Mouse (Mus musculus) heart, embryonic 14.5 days (tissue): ENCODE data around the gene Atg4d. TPM values are rescaled to one million over a fixed set of nuclear protein-coding genes. Genes with fewer than 3 reads are reported as not detected.
"Not testable (repeated sequence)": the region's sequence is repeated elsewhere in the genome, so short reads cannot be mapped to it uniquely, and the experiment has no call there.

Source experiments
- ATAC-seq: fragments of 200-750 bp; cut with Nextera tagmentation; 2 replicates; pipeline ENCODE4 v1.8.0; 2017; ENCODE audit warnings: low read depth, moderate TSS enrichment; ENCODE audit not compliant: insufficient number of reproducible peaks, insufficient read depth, low FRiP score
- H3K27ac ChIP-seq, 2 experiments: fragments of 200-500 bp in 1 of 2; fragments of 300-500 bp in 1 of 2; sonication (generic) in 1 of 2; replicated peaks in 1 of 2; 2 replicates each; pipeline ENCODE4 v1.5.1; 2012 to 2014; ENCODE audit warnings: low read depth in 2 of 2, low read length in 2 of 2, control low read depth in 1 of 2, mild to moderate bottlenecking in 1 of 2, mixed read lengths in 1 of 2; ENCODE audit not compliant: control insufficient read depth in 1 of 2, insufficient read depth in 1 of 2
- H3K27me3 ChIP-seq: fragments of 300-500 bp; sonication (generic); 2 replicates; pipeline ENCODE4 v1.6.1; 2014; ENCODE audit warnings: mild to moderate bottlenecking, low read length, control low read depth; ENCODE audit not compliant: control insufficient read depth, insufficient read depth
- H3K36me3 ChIP-seq: fragments of 300-500 bp; sonication (generic); 2 replicates; pipeline ENCODE4 v1.6.1; 2014; ENCODE audit warnings: mild to moderate bottlenecking, control low read depth, low read length, mixed read lengths; ENCODE audit not compliant: control insufficient read depth, insufficient read depth
- H3K4me1 ChIP-seq, 2 experiments: fragments of 200-500 bp in 1 of 2; fragments of 300-500 bp in 1 of 2; sonication (generic) in 1 of 2; 2 replicates each; pipeline ENCODE4 v1.6.1; 2012 to 2014; ENCODE audit warnings: low read length in 2 of 2, control low read depth in 1 of 2, mixed read lengths in 1 of 2; ENCODE audit not compliant: control insufficient read depth in 2 of 2, insufficient read depth in 2 of 2
- H3K4me2 ChIP-seq: fragments of 300-500 bp; sonication (generic); 2 replicates; pipeline ENCODE4 v1.6.1; 2014; ENCODE audit warnings: mild to moderate bottlenecking, low read length
- H3K4me3 ChIP-seq, 2 experiments: fragments of 200-500 bp in 1 of 2; fragments of 300-500 bp in 1 of 2; sonication (generic) in 1 of 2; 2 replicates each; pipeline ENCODE4 v1.5.1; 2012 to 2014; ENCODE audit warnings: low read length in 2 of 2, mild to moderate bottlenecking in 2 of 2, control low read depth in 1 of 2, low read depth in 1 of 2, moderate library complexity in 1 of 2; ENCODE audit not compliant: control insufficient read depth in 1 of 2, insufficient read depth in 1 of 2
- H3K9ac ChIP-seq: fragments of 300-500 bp; sonication (generic); 2 replicates; pipeline ENCODE4 v1.6.1; 2014; ENCODE audit warnings: mild to moderate bottlenecking, low read length
- H3K9me3 ChIP-seq: fragments of 300-500 bp; sonication (generic); 2 replicates; pipeline ENCODE4 v1.6.1; 2016; ENCODE audit warnings: low read length, control low read depth; ENCODE audit not compliant: control insufficient read depth
- WGBS: fragments of 180-500 bp; shearing (Covaris S2); extraction: QIAGEN DNeasy Blood & Tissue Kit; methylation state at CpG from one replicate; pipeline ENCODE4 v1.1.7; 2014; 5-methylcytosine and 5-hydroxymethylcytosine counted together
- polyA plus RNA-seq: library from polyadenylated mRNA; unstranded; fragments of >200 nt; fragmentation: Nextera tagmentation; extraction: Ambion mirVana; gene quantifications from 2 replicates; pipeline ENCODE4 v1.2.1, GENCODE M21; 2014

The Atg4d gene
- polyA plus RNA-seq, result 47.2 and 51.4 TPM in 2 replicates

GRCm38 (mm10) chr9:21265000-21265561, at the start of gene Atg4d:
Gene Atg4d (plus strand): TSS chr9:21265293.
- H3K9ac ChIP-seq, result peak within 1 kb of the TSS; percentile 91
- peak within 1 kb of the TSS; percentile 70 to 86 for H3K4me3 ChIP-seq
- peak within 1 kb of the TSS; percentile 70 for H3K4me2 ChIP-seq
- H3K4me1 ChIP-seq, result peaks cover 7 to 24% of the 10 kb centered on the region in 2 experiments
- H3K9me3 ChIP-seq, result no peaks in the 10 kb centered on the region
- H3K27ac ChIP-seq, result peak within 1 kb of the TSS; percentile 72 to 77
- H3K27me3 ChIP-seq, result no peaks in the 10 kb centered on the region
- peaks cover 37% of the 10 kb centered on the region for H3K36me3 ChIP-seq
- ATAC-seq, result peak; percentile 98
- under 1% methylated on average over 49 of the region's 49 CpGs for WGBS

- peaks cover 3 to 5% of the 10 kb centered on the region in 2 experiments for H3K4me1 ChIP-seq
- H3K4me2 ChIP-seq, result no peak overlapping the region
- H3K9me3 ChIP-seq, result no peaks in the 10 kb centered on the region
- H3K9ac ChIP-seq, result no peak overlapping the region
- WGBS, result 73% methylated on average over 25 of the region's 25 CpGs
- H3K27ac ChIP-seq, result no peak overlapping the region
- H3K27me3 ChIP-seq, result no peaks in the 10 kb centered on the region
- ATAC-seq, result no peak
- no peak overlapping the region for H3K4me3 ChIP-seq
- peaks cover 9% of the 10 kb centered on the region for H3K36me3 ChIP-seq
These were observed 48.8 kb upstream of the Atg4d start for GRCm38 (mm10) chr9:21216050-21216841.

- Histone ChIP-seq H3K4me3 (no peak overlapping the region), H3K36me3 (no peaks in the 10 kb centered on the region), H3K4me1 (peaks cover 3 to 11% of the 10 kb centered on the region in 2 experiments), H3K9me3 (0 out of 2 replicates have a peak, but pooled peaks cover 2% of the 10 kb centered on the region), H3K4me2 (no peak overlapping the region), H3K9ac (no peak overlapping the region), H3K27me3 (no peaks in the 10 kb centered on the region), H3K27ac (no peak overlapping the region)
- no peak for ATAC-seq
- 61% methylated on average over 3 of the region's 3 CpGs for WGBS
These were observed 45.3 kb upstream of the Atg4d start for GRCm38 (mm10) chr9:21219820-21220219.

GRCm38 (mm10) chr9:21220490-21221382, 44.4 kb upstream of the Atg4d start:
- H3K36me3 ChIP-seq, result no peaks in the 10 kb centered on the region
- peak overlapping the region; percentile 47 for H3K9ac ChIP-seq
- H3K9me3 ChIP-seq, result 0 out of 2 replicates have a peak, but pooled peaks cover 2% of the 10 kb centered on the region
- peaks cover 5 to 16% of the 10 kb centered on the region in 2 experiments for H3K4me1 ChIP-seq
- peak overlapping the region; percentile 75 to 82 for H3K27ac ChIP-seq
- ATAC-seq, result peak; percentile 89
- peak overlapping the region; percentile 54 for H3K4me2 ChIP-seq
- no peaks in the 10 kb centered on the region for H3K27me3 ChIP-seq
- H3K4me3 ChIP-seq, result peak overlapping the region; percentile 6 to 18; a peak in 3 of 4 replicates
- whole genome bisulfite sequencing, result 7% methylated on average over 21 of the region's 21 CpGs

GRCm38 (mm10) chr9:21221383-21221929, 43.6 kb upstream of the Atg4d start:
- Histone ChIP-seq H3K27ac (peak overlapping the region in 1 of 2 experiments; percentile 75; a peak in 3 of 4 replicates), H3K36me3 (no peaks in the 10 kb centered on the region), H3K4me3 (peak overlapping the region in 1 of 2 experiments; percentile 6; a peak in 1 of 4 replicates), H3K4me2 (peak overlapping the region; percentile 54), H3K9ac (peak overlapping the region; percentile 47), H3K4me1 (peaks cover 5 to 18% of the 10 kb centered on the region in 2 experiments), H3K9me3 (0 out of 2 replicates have a peak, but pooled peaks cover 2% of the 10 kb centered on the region), H3K27me3 (no peaks in the 10 kb centered on the region)
- WGBS, result 24% methylated on average over 7 of the region's 7 CpGs
- 0 out of 2 replicates have a peak, but pooled peaks have one; percentile 11 for ATAC-seq

- not testable (repeated sequence) for H3K9ac ChIP-seq, H3K27ac ChIP-seq, H3K4me3 ChIP-seq, H3K27me3 ChIP-seq, H3K9me3 ChIP-seq, H3K36me3 ChIP-seq, H3K4me2 ChIP-seq, ATAC-seq
- peaks cover 12 to 29% of the 10 kb centered on the region in 2 experiments for H3K4me1 ChIP-seq
- WGBS, result 100% methylated on average over 1 of the region's 2 CpGs
These were observed 41.6 kb upstream of the Atg4d start for GRCm38 (mm10) chr9:21223490-21223889.

GRCm38 (mm10) chr9:21223906-21224305, 41.2 kb upstream of the Atg4d start:
- no peak overlapping the region for H3K27ac ChIP-seq
- no peak overlapping the region for H3K9ac ChIP-seq
- H3K4me3 ChIP-seq, result no peak overlapping the region
- H3K4me1 ChIP-seq, result peaks cover 12 to 29% of the 10 kb centered on the region in 2 experiments
- no peak overlapping the region for H3K4me2 ChIP-seq
- H3K36me3 ChIP-seq, result 0 out of 2 replicates have a peak, but pooled peaks cover 2% of the 10 kb centered on the region
- 0 out of 2 replicates have a peak, but pooled peaks cover 2% of the 10 kb centered on the region for H3K9me3 ChIP-seq
- 86% methylated on average over 6 of the region's 6 CpGs for WGBS
- H3K27me3 ChIP-seq, result no peaks in the 10 kb centered on the region
- ATAC-seq, result no peak
